Mouse (Mus musculus) lung, embryonic 14.5 days (tissue): Measurements from ENCODE around the gene Hivep3. TPM values are rescaled to one million over a fixed set of nuclear protein-coding genes. Genes with fewer than 3 reads are reported as not detected.

ENCODE experiments used
- ATAC-seq: fragments of 200-750 bp; cut with Nextera tagmentation; 2 replicates; pipeline ENCODE4 v1.8.0; 2017; ENCODE audit warnings: mild to moderate bottlenecking, moderate TSS enrichment, moderate library complexity; ENCODE audit not compliant: insufficient read depth
- DNase-seq: peaks from one replicate; pipeline ENCODE4 v3.0.0-alpha.2; 2015
- H3K27ac ChIP-seq: fragments of 300-500 bp; sonication (generic); 2 replicates; pipeline ENCODE4 v1.5.1; 2014; ENCODE audit warnings: low read depth, mild to moderate bottlenecking, moderate library complexity
- H3K27me3 ChIP-seq: fragments of 300-500 bp; sonication (generic); 2 replicates; pipeline ENCODE4 v1.6.1; 2014; ENCODE audit warnings: low read length, control low read depth; ENCODE audit not compliant: insufficient read depth
- H3K36me3 ChIP-seq: fragments of 300-500 bp; sonication (generic); 2 replicates; pipeline ENCODE4 v1.6.1; 2014; ENCODE audit warnings: control low read depth; ENCODE audit not compliant: insufficient read depth
- H3K4me1 ChIP-seq: fragments of 300-500 bp; sonication (generic); 2 replicates; pipeline ENCODE4 v1.6.1; 2014; ENCODE audit warnings: antibody characterized with exemption, control low read depth; ENCODE audit not compliant: insufficient read depth
- H3K4me2 ChIP-seq: fragments of 300-500 bp; sonication (generic); 2 replicates; pipeline ENCODE4 v1.6.1; 2014; ENCODE audit warnings: mild to moderate bottlenecking
- H3K4me3 ChIP-seq: fragments of 300-500 bp; sonication (generic); 2 replicates; pipeline ENCODE4 v1.5.1; 2014; ENCODE audit warnings: low read depth, low read length
- H3K9ac ChIP-seq: fragments of 300-500 bp; sonication (generic); 2 replicates; pipeline ENCODE4 v1.6.1; 2014
- H3K9me3 ChIP-seq: fragments of 300-500 bp; sonication (generic); 2 replicates; pipeline ENCODE4 v1.6.1; 2016; ENCODE audit warnings: low read depth, low read length, control low read depth
- CTCF ChIP-seq: IDR thresholded peaks from 2 replicates; pipeline ENCODE4 v1.5.1; 2016; ENCODE audit warnings: antibody characterized with exemption, low read depth
- WGBS: fragments of 180-500 bp; shearing (Covaris S2); extraction: QIAGEN DNeasy Blood & Tissue Kit; methylation state at CpG from one replicate; pipeline ENCODE4 v1.1.7; 2014; 5-methylcytosine and 5-hydroxymethylcytosine counted together
- polyA plus RNA-seq: library from polyadenylated mRNA; unstranded; fragments of >200 nt; fragmentation: Nextera tagmentation; extraction: Ambion mirVana; gene quantifications from 2 replicates; pipeline ENCODE4 v1.2.1, GENCODE M21; 2014

Hivep3 gene
- polyA plus RNA-seq, 1 experiment from 2014 or later: 22.0 TPM

GRCm38 (mm10) chr4:119854307-119855144, 120.9 kb downstream of the Hivep3 start:
- WGBS: 71% methylated on average over 9 of the region's 9 CpGs
- Histone ChIP-seq H3K4me3 (no peak overlapping the region), H3K36me3 (no peaks in the 10 kb centered on the region), H3K9ac (no peak overlapping the region), H3K4me1 (no peaks in the 10 kb centered on the region), H3K27me3 (no peaks in the 10 kb centered on the region), H3K4me2 (no peak overlapping the region), H3K9me3 (no peaks in the 10 kb centered on the region), H3K27ac (no peak overlapping the region)
- ATAC-seq (no peak), DNase-seq (no peak)
- peak; percentile 30 for TF ChIP-seq CTCF

GRCm38 (mm10) chr4:119859454-119859853, 125.9 kb downstream of the Hivep3 start:
- Histone ChIP-seq H3K4me1 (no peaks in the 10 kb centered on the region; the same call in 1 of the 2 replicates), H3K9ac (no peak overlapping the region), H3K27me3 (no peaks in the 10 kb centered on the region), H3K27ac (no peak overlapping the region), H3K36me3 (no peaks in the 10 kb centered on the region), H3K4me3 (no peak overlapping the region), H3K9me3 (no peaks in the 10 kb centered on the region), H3K4me2 (no peak overlapping the region)
- DNase-seq: peak; percentile 13
- WGBS: 32% methylated on average over 4 of the region's 4 CpGs
- TF ChIP-seq CTCF: no peak
- no peak for ATAC-seq

- H3K27ac ChIP-seq: no peak overlapping the region
- no peaks in the 10 kb centered on the region for H3K36me3 ChIP-seq
- no peak for TF ChIP-seq CTCF
- H3K4me3 ChIP-seq: no peak overlapping the region
- H3K9me3 ChIP-seq: no peaks in the 10 kb centered on the region
- ATAC-seq: no peak
- H3K4me2 ChIP-seq: no peak overlapping the region
- no peak for DNase-seq
- no peaks in the 10 kb centered on the region for H3K27me3 ChIP-seq
- no peak overlapping the region for H3K9ac ChIP-seq
- WGBS: 49% methylated on average over 4 of the region's 4 CpGs
- H3K4me1 ChIP-seq: no peaks in the 10 kb centered on the region; the same call in 1 of the 2 replicates
Observed at GRCm38 (mm10) chr4:119861001-119861400, 127.4 kb downstream of the Hivep3 start.

- Histone ChIP-seq H3K27ac (peak overlapping the region; percentile 6), H3K36me3 (no peaks in the 10 kb centered on the region), H3K4me3 (no peak overlapping the region), H3K27me3 (no peaks in the 10 kb centered on the region), H3K4me2 (no peak overlapping the region), H3K9ac (no peak overlapping the region), H3K9me3 (no peaks in the 10 kb centered on the region), H3K4me1 (peaks cover 4% of the 10 kb centered on the region; the same call in 1 of the 2 replicates)
- 34% methylated on average over 3 of the region's 3 CpGs for WGBS
- DNase-seq: peak; percentile 60
- no peak for TF ChIP-seq CTCF
- ATAC-seq: peak; percentile 62; the same call in 1 of the 2 replicates
Observed at GRCm38 (mm10) chr4:119865827-119866455, 132.4 kb downstream of the Hivep3 start.

- DNase-seq (no peak), ATAC-seq (no peak)
- Histone ChIP-seq H3K9me3 (no peaks in the 10 kb centered on the region), H3K4me3 (no peak overlapping the region), H3K27ac (no peak overlapping the region), H3K4me2 (no peak overlapping the region), H3K9ac (no peak overlapping the region), H3K4me1 (peaks cover 4% of the 10 kb centered on the region; the same call in 1 of the 2 replicates), H3K27me3 (no peaks in the 10 kb centered on the region), H3K36me3 (no peaks in the 10 kb centered on the region)
- 91% methylated on average over 3 of the region's 3 CpGs for WGBS
- no peak for TF ChIP-seq CTCF
Observed at GRCm38 (mm10) chr4:119867132-119867531, 133.5 kb downstream of the Hivep3 start.

- 59% methylated on average over 6 of the region's 6 CpGs for WGBS
- Histone ChIP-seq H3K9me3 (no peaks in the 10 kb centered on the region), H3K27ac (no peak overlapping the region), H3K36me3 (no peaks in the 10 kb centered on the region), H3K9ac (no peak overlapping the region), H3K4me1 (peaks cover 4% of the 10 kb centered on the region; the same call in 1 of the 2 replicates), H3K4me3 (no peak overlapping the region), H3K27me3 (no peaks in the 10 kb centered on the region), H3K4me2 (no peak overlapping the region)
- ATAC-seq (no peak), DNase-seq (peak; percentile 27)
- no peak for TF ChIP-seq CTCF
Observed at GRCm38 (mm10) chr4:119870411-119870810, 136.8 kb downstream of the Hivep3 start.

- Histone ChIP-seq H3K4me1 (peaks cover under 1% of the 10 kb centered on the region; the same call in 1 of the 2 replicates), H3K27ac (no peak overlapping the region), H3K4me3 (no peak overlapping the region), H3K36me3 (no peaks in the 10 kb centered on the region), H3K27me3 (no peaks in the 10 kb centered on the region), H3K9me3 (no peaks in the 10 kb centered on the region), H3K4me2 (no peak overlapping the region), H3K9ac (no peak overlapping the region)
- WGBS: 93% methylated on average over 2 of the region's 2 CpGs
- no peak for DNase-seq
- no peak for TF ChIP-seq CTCF
- no peak for ATAC-seq
Observed at GRCm38 (mm10) chr4:119871441-119871840, 137.9 kb downstream of the Hivep3 start.
